Mouse (Mus musculus) C2C12 (cell line): ENCODE measurements around the gene Tcp11x2. TPM values are rescaled to one million over a fixed set of nuclear protein-coding genes. Genes with fewer than 3 reads are reported as not detected.

Experiments used
- H3K27me3 ChIP-seq: one replicate; pipeline ENCODE4 v1.6.1; 2011; ENCODE audit not compliant: control insufficient read depth, insufficient read depth, insufficient read length
- H3K36me3 ChIP-seq: one replicate; pipeline ENCODE4 v1.6.1; 2011; ENCODE audit not compliant: control insufficient read depth, insufficient read depth
- H3K4me3 ChIP-seq: one replicate; pipeline ENCODE4 v1.5.1; 2011; ENCODE audit warnings: mild to moderate bottlenecking, control low read depth; ENCODE audit not compliant: poor library complexity, insufficient read depth, severe bottlenecking
- H3K79me2 ChIP-seq: one replicate; pipeline ENCODE4 v1.6.1; 2011; ENCODE audit not compliant: control insufficient read depth, insufficient read depth
- H3K79me3 ChIP-seq: one replicate; pipeline ENCODE4 v1.6.1; 2011; ENCODE audit warnings: low read depth, control low read depth
- H3ac ChIP-seq: one replicate; pipeline ENCODE3; 2011; ENCODE audit warnings: low read depth; ENCODE audit not compliant: control insufficient read depth, insufficient read length
- CEBPB ChIP-seq: IDR thresholded peaks from one replicate; pipeline ENCODE4 v1.6.1; 2011; ENCODE audit warnings: low read depth, mild to moderate bottlenecking, control low read depth, moderate library complexity
- CTCF ChIP-seq: IDR thresholded peaks from one replicate; pipeline ENCODE4 v1.5.1; 2011; ENCODE audit not compliant: control insufficient read depth, insufficient read depth, insufficient read length
- FOSL1 ChIP-seq: IDR thresholded peaks from one replicate; pipeline ENCODE4 v1.8.0; 2011; ENCODE audit warnings: mild to moderate bottlenecking, low read length; ENCODE audit not compliant: poor library complexity, insufficient read depth, severe bottlenecking
- MAX ChIP-seq: IDR thresholded peaks from one replicate; pipeline ENCODE4 v1.6.1; 2011; ENCODE audit warnings: mild to moderate bottlenecking, control low read depth
- MYOD1 ChIP-seq: IDR thresholded peaks from one replicate; pipeline ENCODE4 v1.6.1; 2011; ENCODE audit warnings: low read depth; ENCODE audit not compliant: control insufficient read depth, insufficient read length
- MYOG ChIP-seq: IDR thresholded peaks from one replicate; pipeline ENCODE4 v1.6.1; 2011; ENCODE audit not compliant: control insufficient read depth, insufficient read length; ENCODE audit errors: extremely low read depth
- USF1 ChIP-seq: IDR thresholded peaks from one replicate; pipeline ENCODE4 v1.6.1; 2011; ENCODE audit warnings: low read depth, mild to moderate bottlenecking, control low read depth, moderate library complexity
- long read RNA-seq, 2 experiments: library from polyadenylated mRNA; unstranded; transcript quantifications; one replicate each; pipeline ENCODE4 v2.0.0; 2019 to 2020
- polyA plus RNA-seq: library from polyadenylated mRNA; unstranded; fragments of >200 nt; fragmentation: generic; extraction: Trizol; gene quantifications from one replicate; pipeline ENCODE4 v1.2.1, GENCODE M21; 2012; ENCODE audit warnings: missing spikeins

Tcp11x2 gene
- polyA plus RNA-seq: not detected
- long read RNA-seq, experiment 1: 0 reads
- long read RNA-seq, experiment 2: 0 reads

- Histone ChIP-seq H3K79me2 (no peaks in the 10 kb centered on the region), H3K36me3 (no peaks in the 10 kb centered on the region), H3K27me3 (no peaks in the 10 kb centered on the region), H3K4me3 (no peak within 1 kb of the TSS), H3K79me3 (no peaks in the 10 kb centered on the region), H3ac (no peak within 1 kb of the TSS)
- TF ChIP-seq MYOD1 (no peak), CTCF (no peak)
Observed at GRCm38 (mm10) chrX:135693633-135694032, at the start of gene Tcp11x2. Gene Tcp11x2, minus strand, starts transcription at chrX:135693790.

DNA sequence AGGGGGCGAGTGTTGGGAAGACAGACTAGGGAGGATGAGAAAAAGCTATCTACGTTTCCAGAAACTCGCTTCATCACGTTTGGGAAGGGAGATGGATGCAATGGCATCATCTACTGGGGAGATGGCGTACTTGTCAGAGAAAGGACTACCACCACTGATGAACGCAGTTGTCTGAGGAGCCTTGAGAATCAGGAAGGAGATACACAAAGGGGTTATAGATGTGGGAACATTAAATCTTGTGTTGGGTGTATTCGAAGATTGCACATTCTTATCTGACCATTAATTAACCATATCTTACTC is 49.4 kb upstream of the Tcp11x2 start:
- peak overlapping the region; percentile 75 for H3ac ChIP-seq
- peaks cover 7% of the 10 kb centered on the region for H3K36me3 ChIP-seq
- TF ChIP-seq CTCF: no peak
- TF ChIP-seq MAX: no peak
- TF ChIP-seq CEBPB: no peak
- TF ChIP-seq MYOD1: no peak
- TF ChIP-seq USF1: no peak
- TF ChIP-seq FOSL1: no peak
- TF ChIP-seq MYOG: no peak
- peak overlapping the region; percentile 49 for H3K4me3 ChIP-seq
- H3K79me2 ChIP-seq: peaks cover 21% of the 10 kb centered on the region
- H3K27me3 ChIP-seq: no peaks in the 10 kb centered on the region
- H3K79me3 ChIP-seq: peaks cover 6% of the 10 kb centered on the region

- Histone ChIP-seq H3K27me3 (no peaks in the 10 kb centered on the region), H3K36me3 (peaks cover 7% of the 10 kb centered on the region), H3K79me3 (peaks cover 6% of the 10 kb centered on the region), H3K79me2 (peaks cover 21% of the 10 kb centered on the region), H3ac (peak within 1 kb of the TSS; percentile 75), H3K4me3 (peak within 1 kb of the TSS; percentile 49)
- TF ChIP-seq FOSL1 (no peak), MYOD1 (no peak), MYOG (no peak), CTCF (no peak), USF1 (no peak), CEBPB (no peak), MAX (no peak)
Observed at GRCm38 (mm10) chrX:135742304-135743055, 48.9 kb upstream of the Tcp11x2 start, which contains the start of the genes Armcx5 and Gprasp1. Gene Armcx5, plus strand, starts transcription at chrX:135742733. Gene Gprasp1, plus strand, starts transcription at chrX:135742733.

DNA sequence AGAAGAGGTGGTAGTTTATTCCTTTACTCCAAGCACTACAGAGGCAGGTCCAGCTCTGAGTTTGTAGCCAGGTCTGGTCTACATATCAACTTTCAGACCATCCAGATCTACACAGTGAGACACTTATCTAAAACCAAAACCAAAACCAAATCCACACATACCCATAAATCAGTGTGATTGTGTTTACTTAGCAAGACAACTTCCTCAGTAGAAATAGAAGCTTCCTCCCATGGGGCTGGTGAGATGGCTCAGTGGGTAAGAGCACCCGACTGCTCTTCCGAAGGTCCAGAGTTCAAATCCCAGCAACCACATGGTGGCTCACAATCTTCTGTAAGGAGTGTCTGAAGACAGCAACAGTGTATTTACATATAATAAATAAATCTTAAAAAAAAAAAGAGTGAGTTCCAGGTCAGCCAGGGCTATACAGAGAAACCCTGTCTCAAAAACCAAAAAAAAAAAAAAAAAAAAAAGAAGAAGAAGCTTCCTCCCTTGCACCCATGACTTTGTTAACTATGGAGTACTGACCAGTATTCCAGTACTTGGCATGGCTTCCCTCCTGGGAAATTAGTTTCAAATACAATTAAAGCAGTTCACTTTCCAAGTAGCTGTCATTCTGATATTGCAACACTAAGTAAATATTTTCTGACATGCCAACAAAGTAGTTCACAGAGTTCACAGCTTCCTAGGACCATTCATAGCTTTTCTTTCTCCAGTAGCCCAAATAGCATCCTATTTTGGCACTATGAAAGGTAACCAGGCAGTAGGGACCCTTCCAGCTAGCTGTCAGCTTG is 45.3 kb upstream of the Tcp11x2 start:
- Histone ChIP-seq H3K36me3 (no peaks in the 10 kb centered on the region), H3ac (no peak overlapping the region), H3K27me3 (no peaks in the 10 kb centered on the region), H3K79me3 (peaks cover 6% of the 10 kb centered on the region), H3K4me3 (no peak overlapping the region), H3K79me2 (peaks cover 15% of the 10 kb centered on the region)
- TF ChIP-seq USF1 (no peak), MAX (no peak), MYOG (no peak), FOSL1 (no peak), MYOD1 (no peak), CTCF (no peak), CEBPB (no peak)

DNA sequence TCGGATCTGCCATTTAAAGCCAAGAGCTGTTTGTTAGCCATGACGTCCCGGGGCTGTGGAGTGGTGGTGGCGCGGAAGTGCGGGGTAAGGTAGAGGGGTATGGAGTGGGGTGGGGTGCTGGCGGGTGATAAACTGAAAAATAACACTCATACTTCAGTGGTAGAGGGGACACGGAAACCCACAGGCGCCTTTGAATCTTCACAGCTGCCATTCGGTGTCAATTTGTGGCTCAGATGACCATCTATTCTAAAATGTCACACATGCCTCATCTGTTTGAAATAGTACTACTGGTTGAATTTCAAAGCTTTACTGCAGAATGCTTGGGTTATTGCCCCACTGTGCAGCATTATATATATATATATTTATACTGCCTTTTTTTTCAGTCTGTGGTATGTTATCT is 31.6 kb upstream of the Tcp11x2 start, which contains the start of gene Tmsb15a:
Gene Tmsb15a, minus strand, starts transcription at position 101 of the 400 bp plus-strand sequence.
- H3ac ChIP-seq: no peak within 1 kb of the TSS
- H3K79me3 ChIP-seq: no peaks in the 10 kb centered on the region
- H3K36me3 ChIP-seq: no peaks in the 10 kb centered on the region
- no peaks in the 10 kb centered on the region for H3K79me2 ChIP-seq
- TF ChIP-seq MAX (no peak), CTCF (no peak), FOSL1 (no peak), MYOD1 (no peak), MYOG (no peak)
- H3K4me3 ChIP-seq: no peak within 1 kb of the TSS
- no peaks in the 10 kb centered on the region for H3K27me3 ChIP-seq
